ENCODE assay signal across 9 mouse cellular contexts in the genomic region with DNA sequence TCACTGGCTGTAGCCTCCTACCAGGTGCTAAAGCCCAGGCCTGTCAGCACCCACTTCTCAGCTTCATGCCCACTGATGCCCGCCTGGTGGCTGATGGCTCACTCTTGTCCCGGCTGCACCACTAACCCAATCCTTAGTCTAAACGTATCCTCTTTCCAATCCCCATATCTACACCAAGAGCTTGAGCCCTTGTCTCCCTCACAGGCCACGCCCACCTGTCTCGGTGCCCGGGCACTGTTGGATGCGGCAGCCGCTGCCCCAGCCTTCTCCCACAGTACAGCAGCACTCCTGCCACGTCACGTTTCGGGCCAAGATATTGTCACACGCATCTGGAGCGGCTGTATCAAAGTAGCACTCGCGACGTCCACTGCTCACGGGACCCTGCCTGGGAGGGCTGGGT. TPM values are rescaled to one million over a fixed set of nuclear protein-coding genes. Genes with fewer than 3 reads are reported as not detected.
DNase-seq lines count a peak whose midpoint lies in the region; ATAC-seq lines count a peak whose summit lies in the region.
"Had no signal": no experiment of that assay in that cellular context is flagged by ENCODE, and none has a peak within 500 bp of the region (broad histone marks: within the 10 kb centered on the region; RNA-seq: fewer than 3 reads in every experiment).

No protein-coding gene starts in this region.

- H3K9ac ChIP-seq in liver, embryonic 11.5 days (ENCODE audit: low read depth, low read length) = no peak overlapping the region
- H3K9ac ChIP-seq in heart, embryonic 14.5 days (ENCODE audit: low read length) = peak overlapping the region; percentile 31; the same call in 1 of the 2 replicates
- peak overlapping the region; percentile 48 for H3K9ac ChIP-seq in midbrain, embryonic 16.5 days (ENCODE audit: low read depth, low read length)

- no peak for DNase-seq in liver, embryonic 11.5 days (ENCODE audit: low spot score)
- no peak for DNase-seq in liver
- peak; percentile 73 to 82 for DNase-seq in cerebellum, postnatal 25 days
- DNase-seq in kidney, postnatal 4 days = peak; percentile 70 to 77
- DNase-seq in layer of hippocampus, adult 9-10 months (ENCODE audit: low spot score) = no peak

- peak overlapping the region; percentile 7; the same call in 1 of the 2 replicates for H3K4me3 ChIP-seq in liver, embryonic 11.5 days (ENCODE audit: low read depth, low read length)
- peak overlapping the region; percentile 23 to 25 for H3K4me3 ChIP-seq in heart, embryonic 14.5 days (ENCODE audit: control insufficient read depth in 1 of 2, insufficient read depth in 1 of 2, low read depth in 1 of 2, low read length in 2 of 2)
- H3K4me3 ChIP-seq in midbrain, embryonic 16.5 days (ENCODE audit: low read depth, low read length) = peak overlapping the region; percentile 17
- H3K4me3 ChIP-seq: myocyte had no signal

- 7% methylated on average over 17 of the region's 17 CpGs for WGBS in liver, embryonic 11.5 days
- WGBS in heart, embryonic 14.5 days = 6% methylated on average over 17 of the region's 17 CpGs
- 5% methylated on average over 17 of the region's 17 CpGs for WGBS in midbrain, embryonic 16.5 days

- peaks cover 12% of the 10 kb centered on the region for H3K9me3 ChIP-seq in liver, embryonic 11.5 days (ENCODE audit: control insufficient read depth, low read length)
- H3K9me3 ChIP-seq in heart, embryonic 14.5 days (ENCODE audit: control insufficient read depth, low read length) = peaks cover 16% of the 10 kb centered on the region; the same call in 1 of the 2 replicates
- H3K9me3 ChIP-seq in midbrain, embryonic 16.5 days (replicated peaks; ENCODE audit: control insufficient read depth, low read length, poor library complexity, severe bottlenecking) = peaks cover 2% of the 10 kb centered on the region; the same call in 1 of the 2 replicates

- H3K27ac ChIP-seq in liver, embryonic 11.5 days (ENCODE audit: low read depth, low read length) = no peak overlapping the region
- no peak overlapping the region for H3K27ac ChIP-seq in heart, embryonic 14.5 days (replicated peaks in 1 of 2; ENCODE audit: control insufficient read depth in 1 of 2, insufficient read depth in 1 of 2, low read depth in 2 of 2, low read length in 2 of 2)
- no peak overlapping the region for H3K27ac ChIP-seq in midbrain, embryonic 16.5 days (ENCODE audit: low read length)

- peak overlapping the region; percentile 40 for H3K4me2 ChIP-seq in liver, embryonic 11.5 days
- H3K4me2 ChIP-seq in heart, embryonic 14.5 days (ENCODE audit: low read length) = peak overlapping the region; percentile 66
- peak overlapping the region; percentile 47 for H3K4me2 ChIP-seq in midbrain, embryonic 16.5 days (ENCODE audit: low read length)

- ATAC-seq in liver, embryonic 11.5 days (replicated peaks; ENCODE audit: low FRiP score) = no peak
- ATAC-seq in heart, embryonic 14.5 days (ENCODE audit: insufficient number of reproducible peaks, insufficient read depth, low FRiP score, low read depth) = peak; percentile 51
- ATAC-seq in midbrain, embryonic 16.5 days = peak; percentile 49
- ATAC-seq in activated CD4-positive, CD25-positive, alpha-beta regulatory T cell, adult 4 months = no peak

- H3K36me3 ChIP-seq in liver, embryonic 11.5 days (ENCODE audit: control insufficient read depth, insufficient read depth, low read length) = no peaks in the 10 kb centered on the region; the same call in 1 of the 2 replicates
- peaks cover 32% of the 10 kb centered on the region for H3K36me3 ChIP-seq in heart, embryonic 14.5 days (ENCODE audit: control insufficient read depth, insufficient read depth, low read length)
- peaks cover 5% of the 10 kb centered on the region; the same call in 1 of the 2 replicates for H3K36me3 ChIP-seq in midbrain, embryonic 16.5 days (ENCODE audit: control insufficient read depth, insufficient read depth, low read length)

- H3K4me1 ChIP-seq in liver, embryonic 11.5 days (replicated peaks; ENCODE audit: control insufficient read depth, insufficient read depth, low read length) = no peaks in the 10 kb centered on the region
- H3K4me1 ChIP-seq in heart, embryonic 14.5 days (ENCODE audit: control insufficient read depth in 2 of 2, insufficient read depth in 2 of 2, low read length in 2 of 2) = peaks cover 8 to 19% of the 10 kb centered on the region in 2 experiments
- H3K4me1 ChIP-seq in midbrain, embryonic 16.5 days (ENCODE audit: control insufficient read depth, insufficient read depth, low read length) = peaks cover 4% of the 10 kb centered on the region; the same call in 1 of the 2 replicates

- peaks cover 33% of the 10 kb centered on the region for H3K27me3 ChIP-seq in liver, embryonic 11.5 days (replicated peaks; ENCODE audit: control insufficient read depth, insufficient read depth, low read length)
- peaks cover 19% of the 10 kb centered on the region for H3K27me3 ChIP-seq in heart, embryonic 14.5 days (ENCODE audit: control insufficient read depth, insufficient read depth, low read length)
- H3K27me3 ChIP-seq in midbrain, embryonic 16.5 days (ENCODE audit: control insufficient read depth, insufficient read depth, low read depth, low read length) = no peaks in the 10 kb centered on the region

RNA-seq across cellular contexts. Expression of a gene that starts 27.2 kb away (rescaled TPM):
- 7.1 and 10.2 TPM in 2 replicates for polyA plus RNA-seq in liver, embryonic 11.5 days (2014; fragmentation: Nextera tagmentation; extraction: Ambion mirVana)
- polyA plus RNA-seq in heart, embryonic 14.5 days (2014; fragmentation: Nextera tagmentation; extraction: Ambion mirVana) = 47.7 and 55.1 TPM in 2 replicates
- polyA plus RNA-seq in midbrain, embryonic 16.5 days (2015; fragmentation: Nextera tagmentation; extraction: Ambion mirVana) = 14.1 and 14.3 TPM in 2 replicates
- polyA plus RNA-seq in activated CD4-positive, CD25-positive, alpha-beta regulatory T cell, adult 4 months (2017; shearing (Covaris generic)) = 1 to 10 TPM in 1 of 2 experiments, under 1 TPM in 1; 0.94 to 1.3 TPM

RNA-seq across cellular contexts. Expression of a gene that starts 45.5 kb away (rescaled TPM):
- polyA plus RNA-seq in liver, embryonic 11.5 days (2014; fragmentation: Nextera tagmentation; extraction: Ambion mirVana) = 46.8 and 49.6 TPM in 2 replicates
- 18.3 and 22.0 TPM in 2 replicates for polyA plus RNA-seq in heart, embryonic 14.5 days (2014; fragmentation: Nextera tagmentation; extraction: Ambion mirVana)
- 47.4 and 55.1 TPM in 2 replicates for polyA plus RNA-seq in midbrain, embryonic 16.5 days (2015; fragmentation: Nextera tagmentation; extraction: Ambion mirVana)
- polyA plus RNA-seq in activated CD4-positive, CD25-positive, alpha-beta regulatory T cell, adult 4 months (2017; shearing (Covaris generic)) = 10 to 100 TPM; 48.9 to 66.0 TPM

RNA-seq across cellular contexts. Expression of a gene that starts 46.9 kb away (rescaled TPM):
- polyA plus RNA-seq in liver, embryonic 11.5 days (2014; fragmentation: Nextera tagmentation; extraction: Ambion mirVana) = 0.43 and 1.2 TPM in 2 replicates
- not detected in 2 replicates for polyA plus RNA-seq in heart, embryonic 14.5 days (2014; fragmentation: Nextera tagmentation; extraction: Ambion mirVana)
- not detected in 2 replicates for polyA plus RNA-seq in midbrain, embryonic 16.5 days (2015; fragmentation: Nextera tagmentation; extraction: Ambion mirVana)
- polyA plus RNA-seq in activated CD4-positive, CD25-positive, alpha-beta regulatory T cell, adult 4 months (2017; shearing (Covaris generic)) = 1 to 10 TPM; 1.4 to 3.3 TPM

RNA-seq across cellular contexts. Expression of a gene that starts 52.1 kb away (rescaled TPM):
- polyA plus RNA-seq in liver, embryonic 11.5 days (2014; fragmentation: Nextera tagmentation; extraction: Ambion mirVana) = 3.6 TPM in 2 replicates
- polyA plus RNA-seq in heart, embryonic 14.5 days (2014; fragmentation: Nextera tagmentation; extraction: Ambion mirVana) = 3.3 and 5.4 TPM in 2 replicates
- 51.2 and 53.6 TPM in 2 replicates for polyA plus RNA-seq in midbrain, embryonic 16.5 days (2015; fragmentation: Nextera tagmentation; extraction: Ambion mirVana)
- polyA plus RNA-seq in activated CD4-positive, CD25-positive, alpha-beta regulatory T cell, adult 4 months (2017; shearing (Covaris generic)) = not detected

Comparison
In these comparisons a context has a peak if more than half of its experiments do, and no peak if none do; other contexts are left out.
1. ATAC-seq: peak in heart, embryonic 14.5 days (single experiment) and midbrain, embryonic 16.5 days (single experiment); none in liver, embryonic 11.5 days (single experiment) and activated CD4-positive, CD25-positive, alpha-beta regulatory T cell, adult 4 months (single experiment).
2. DNase-seq: peak in cerebellum, postnatal 25 days (2 of 2) and kidney, postnatal 4 days (2 of 2); none in liver, embryonic 11.5 days (single experiment), liver (single experiment) and layer of hippocampus, adult 9-10 months (single experiment).
3. Peak in every context shown above with its lines, with median percentiles within 50 percentile points of each other: H3K4me2 ChIP-seq and H3K4me3 ChIP-seq.